Mouse (Mus musculus): Measurements from ENCODE around the gene Pemt.
"Not testable (repeated sequence)": the region's sequence is repeated elsewhere in the genome, so short reads cannot be mapped to it uniquely, and the experiment has no call there.

The Pemt gene

GRCm38 (mm10) chr11:59991365-59991764 is 54.9 kb downstream of the Pemt start:
- DNase-seq, result no peak

- DNase-seq, result no peak
Observed at GRCm38 (mm10) chr11:59989406-59989805, 56.9 kb downstream of the Pemt start.

GRCm38 (mm10) chr11:59977831-59978230 is 68.5 kb downstream of the Pemt start:
- no peak for DNase-seq

GRCm38 (mm10) chr11:59975241-59975640 is 71.0 kb downstream of the Pemt start:
- DNase-seq, result no peak

GRCm38 (mm10) chr11:59973389-59973788 is 72.9 kb downstream of the Pemt start:
- no peak for DNase-seq

GRCm38 (mm10) chr11:59971691-59972090 is 74.6 kb downstream of the Pemt start:
- no peak for DNase-seq

GRCm38 (mm10) chr11:59970780-59971179 is 75.5 kb downstream of the Pemt start:
- DNase-seq, result no peak

- DNase-seq, result no peak
Observed at GRCm38 (mm10) chr11:59967765-59968164, 78.5 kb downstream of the Pemt start.

GRCm38 (mm10) chr11:59966102-59966483 is 80.2 kb downstream of the Pemt start:
- DNase-seq, result no peak

- DNase-seq, result peak; percentile 88
Observed at GRCm38 (mm10) chr11:59965227-59966101, 80.8 kb downstream of the Pemt start.

- DNase-seq, result peak; percentile 83
Observed at GRCm38 (mm10) chr11:59964818-59965217, 81.5 kb downstream of the Pemt start, which contains the start of gene Rasd1. Gene Rasd1 (minus strand): TSS chr11:59964944.

GRCm38 (mm10) chr11:59964163-59964758 is 82.0 kb downstream of the Pemt start:
- DNase-seq, result peak; percentile 34

GRCm38 (mm10) chr11:59963364-59964162 is 82.7 kb downstream of the Pemt start:
- no peak for DNase-seq

- DNase-seq, result no peak
Observed at GRCm38 (mm10) chr11:59962590-59962989, 83.7 kb downstream of the Pemt start.

GRCm38 (mm10) chr11:59961338-59961875 is 84.9 kb downstream of the Pemt start:
- no peak for DNase-seq

GRCm38 (mm10) chr11:59960476-59961337 is 85.6 kb downstream of the Pemt start:
- DNase-seq, result no peak

GRCm38 (mm10) chr11:59959453-59959852 is 86.8 kb downstream of the Pemt start:
- DNase-seq, result no peak

GRCm38 (mm10) chr11:59956749-59957148 is 89.5 kb downstream of the Pemt start:
- no peak for DNase-seq

GRCm38 (mm10) chr11:59952892-59953291 is 93.4 kb downstream of the Pemt start:
- DNase-seq, result no peak

GRCm38 (mm10) chr11:59948401-59948767 is 97.9 kb downstream of the Pemt start:
- DNase-seq, result no peak

- DNase-seq, result peak; percentile 88
Observed at GRCm38 (mm10) chr11:59947752-59948400, 98.4 kb downstream of the Pemt start, which contains the start of gene Med9. Gene Med9 (plus strand): TSS chr11:59948206.

- not testable (repeated sequence) for DNase-seq
Observed at GRCm38 (mm10) chr11:59944855-59945254, 101.4 kb downstream of the Pemt start.

All from cerebellum, adult 8-10 months (tissue).